Comparison of ENCODE assay signal across 9 mouse cellular contexts in genomic region chr19:18578216-18579011, GRCm38 (mm10). TPM values are rescaled to one million over a fixed set of nuclear protein-coding genes. Genes with fewer than 3 reads are reported as not detected.
DNase-seq lines count a peak whose midpoint lies in the region; ATAC-seq and TF ChIP-seq lines count a peak whose summit lies in the region.
"Had no signal": no experiment of that assay in that cellular context is flagged by ENCODE, and none has a peak within 500 bp of the region (broad histone marks: within the 10 kb centered on the region; RNA-seq: fewer than 3 reads in every experiment).

No protein-coding gene starts in this region.

- 0 out of 2 replicates have a peak, but pooled peaks have one; percentile 11 for ATAC-seq in forebrain, embryonic 12.5 days (ENCODE audit: low FRiP score)
- ATAC-seq in forebrain, postnatal 0 days, result no peak
- ATAC-seq in hindbrain, embryonic 16.5 days, result peak; percentile 50; the same call in 1 of the 2 replicates
- ATAC-seq in limb, embryonic 15.5 days (ENCODE audit: insufficient number of reproducible peaks, low FRiP score, low TSS enrichment, low read depth), result no peak
- ATAC-seq in cerebellum, adult (ENCODE audit: insufficient number of reproducible peaks, low FRiP score, low TSS enrichment), result no peak

- intact Hi-C loops in gastrocnemius, postnatal 36 days (cut with DNase I), result no loop called here

- H3K4me1 ChIP-seq in forebrain, embryonic 12.5 days, result peaks cover 7% of the 10 kb centered on the region; the same call in 1 of the 2 replicates
- H3K4me1 ChIP-seq in forebrain, postnatal 0 days (ENCODE audit: insufficient read depth), result no peaks in the 10 kb centered on the region
- H3K4me1 ChIP-seq in hindbrain, embryonic 16.5 days (ENCODE audit: control insufficient read depth, insufficient read depth, low read depth, low read length), result 0 out of 2 replicates have a peak, but pooled peaks cover 2% of the 10 kb centered on the region
- H3K4me1 ChIP-seq in limb, embryonic 15.5 days, result peaks cover 6% of the 10 kb centered on the region

- H3K27ac ChIP-seq in forebrain, embryonic 12.5 days, result 0 out of 2 replicates have a peak overlapping the region, but pooled peaks have one; percentile 5
- no peak overlapping the region for H3K27ac ChIP-seq in forebrain, postnatal 0 days (ENCODE audit: low read depth, low read length)
- no peak overlapping the region for H3K27ac ChIP-seq in hindbrain, embryonic 16.5 days (ENCODE audit: low read depth, low read length)
- peak overlapping the region; percentile 27; the same call in 1 of the 2 replicates for H3K27ac ChIP-seq in limb, embryonic 15.5 days

- no peaks in the 10 kb centered on the region for H3K27me3 ChIP-seq in forebrain, embryonic 12.5 days
- no peaks in the 10 kb centered on the region for H3K27me3 ChIP-seq in forebrain, postnatal 0 days (ENCODE audit: insufficient read depth, low read length)
- H3K27me3 ChIP-seq in hindbrain, embryonic 16.5 days (replicated peaks; ENCODE audit: control insufficient read depth, insufficient read depth, low read length), result no peaks in the 10 kb centered on the region
- H3K27me3 ChIP-seq in limb, embryonic 15.5 days, result no peaks in the 10 kb centered on the region
- H3K27me3 ChIP-seq: heart, embryonic 12.5 days had no signal

- no peak overlapping the region for H3K4me2 ChIP-seq in forebrain, embryonic 12.5 days
- H3K4me2 ChIP-seq in forebrain, postnatal 0 days (ENCODE audit: low read depth), result no peak overlapping the region
- H3K4me2 ChIP-seq in hindbrain, embryonic 16.5 days (ENCODE audit: low read length), result peak overlapping the region; percentile 31
- peak overlapping the region; percentile 10; the same call in 1 of the 2 replicates for H3K4me2 ChIP-seq in limb, embryonic 15.5 days
- H3K4me2 ChIP-seq: heart, embryonic 12.5 days had no signal

- no peak overlapping the region for H3K4me3 ChIP-seq in forebrain, embryonic 12.5 days (replicated peaks)
- no peak overlapping the region for H3K4me3 ChIP-seq in forebrain, postnatal 0 days (ENCODE audit: low read depth, low read length)
- no peak overlapping the region for H3K4me3 ChIP-seq in hindbrain, embryonic 16.5 days (ENCODE audit: low read length)
- peak overlapping the region; percentile 9; the same call in 1 of the 2 replicates for H3K4me3 ChIP-seq in limb, embryonic 15.5 days
- H3K4me3 ChIP-seq: heart, embryonic 12.5 days had no signal

- no peaks in the 10 kb centered on the region for H3K9me3 ChIP-seq in forebrain, embryonic 12.5 days
- no peaks in the 10 kb centered on the region for H3K9me3 ChIP-seq in forebrain, postnatal 0 days (ENCODE audit: low read length)
- no peaks in the 10 kb centered on the region for H3K9me3 ChIP-seq in hindbrain, embryonic 16.5 days (ENCODE audit: control insufficient read depth, low read length)
- H3K9me3 ChIP-seq in limb, embryonic 15.5 days, result no peaks in the 10 kb centered on the region
- H3K9me3 ChIP-seq: heart, embryonic 12.5 days had no signal

- TF ChIP-seq CTCF in forebrain, postnatal 0 days (IDR thresholded peaks at IDR 0.05; ENCODE audit: low read depth), result no peak

- no peak for DNase-seq in forebrain, postnatal 0 days
- peak; percentile 52 for DNase-seq in ZHBTc4 (ENCODE audit: low read depth, low spot score)
- no peak for DNase-seq in gastrocnemius, postnatal 36 days
- DNase-seq in urinary bladder, adult 2 months (ENCODE audit: low spot score), result no peak

- no peak overlapping the region for H3K9ac ChIP-seq in forebrain, embryonic 12.5 days
- H3K9ac ChIP-seq in forebrain, postnatal 0 days, result no peak overlapping the region
- H3K9ac ChIP-seq in hindbrain, embryonic 16.5 days (ENCODE audit: low read depth, low read length), result no peak overlapping the region
- no peak overlapping the region for H3K9ac ChIP-seq in limb, embryonic 15.5 days
- H3K9ac ChIP-seq: heart, embryonic 12.5 days had no signal

- 57% methylated on average over 17 of the region's 17 CpGs for WGBS in forebrain, embryonic 12.5 days
- 60% methylated on average over 17 of the region's 17 CpGs for WGBS in forebrain, postnatal 0 days
- WGBS in hindbrain, embryonic 16.5 days, result 46% methylated on average over 17 of the region's 17 CpGs
- WGBS in limb, embryonic 15.5 days, result 27% methylated on average over 17 of the region's 17 CpGs

- H3K36me3 ChIP-seq in forebrain, embryonic 12.5 days (replicated peaks), result no peaks in the 10 kb centered on the region
- no peaks in the 10 kb centered on the region for H3K36me3 ChIP-seq in forebrain, postnatal 0 days (ENCODE audit: insufficient read depth)
- H3K36me3 ChIP-seq in hindbrain, embryonic 16.5 days (ENCODE audit: control insufficient read depth, insufficient read depth, low read length), result no peaks in the 10 kb centered on the region
- H3K36me3 ChIP-seq in limb, embryonic 15.5 days, result no peaks in the 10 kb centered on the region

RNA-seq across cellular contexts. Expression of gene Ostf1, which starts 53.2 kb away (rescaled TPM):
- polyA plus RNA-seq in forebrain, embryonic 12.5 days (2016; fragmentation: Nextera tagmentation; extraction: Ambion mirVana), result 27.6 and 28.1 TPM in 2 replicates
- total RNA-seq in forebrain, postnatal 0 days (2014; rRNA removed), result 29.9 and 30.8 TPM in 2 replicates
- 37.7 and 39.0 TPM in 2 replicates for polyA plus RNA-seq in forebrain, postnatal 0 days (2015; fragmentation: Nextera tagmentation; extraction: Ambion mirVana)
- 59.1 and 60.9 TPM in 2 replicates for polyA plus RNA-seq in hindbrain, embryonic 16.5 days (2015; fragmentation: Nextera tagmentation; extraction: Ambion mirVana)
- polyA plus RNA-seq in limb, embryonic 15.5 days (2015; fragmentation: Nextera tagmentation; extraction: Ambion mirVana), result 154 and 163 TPM in 2 replicates
- 10 to 100 TPM; 22.0 to 25.0 TPM for total RNA-seq in gastrocnemius, postnatal 36 days (2021)
- polyA plus RNA-seq in urinary bladder, adult 2 months (2012; rRNA removed), result 85.0 and 103 TPM in 2 replicates

RNA-seq across cellular contexts. Expression of gene Nmrk1, which starts 53.3 kb away (rescaled TPM):
- 4.8 and 5.3 TPM in 2 replicates for polyA plus RNA-seq in forebrain, embryonic 12.5 days (2016; fragmentation: Nextera tagmentation; extraction: Ambion mirVana)
- total RNA-seq in forebrain, postnatal 0 days (2014; rRNA removed), result 3.0 and 3.6 TPM in 2 replicates
- polyA plus RNA-seq in forebrain, postnatal 0 days (2015; fragmentation: Nextera tagmentation; extraction: Ambion mirVana), result 2.1 and 4.8 TPM in 2 replicates
- 10.1 and 11.1 TPM in 2 replicates for polyA plus RNA-seq in hindbrain, embryonic 16.5 days (2015; fragmentation: Nextera tagmentation; extraction: Ambion mirVana)
- polyA plus RNA-seq in limb, embryonic 15.5 days (2015; fragmentation: Nextera tagmentation; extraction: Ambion mirVana), result 18.6 and 19.1 TPM in 2 replicates
- 1 to 10 TPM; 2.2 to 3.0 TPM for total RNA-seq in gastrocnemius, postnatal 36 days (2021)
- 12.6 and 14.7 TPM in 2 replicates for polyA plus RNA-seq in urinary bladder, adult 2 months (2012; rRNA removed)

Comparison
In these comparisons a context has a peak if more than half of its experiments do, and no peak if none do; other contexts are left out.
1. ATAC-seq: peak in forebrain, embryonic 12.5 days (single experiment) and hindbrain, embryonic 16.5 days (single experiment); none in forebrain, postnatal 0 days (single experiment), limb, embryonic 15.5 days (single experiment) and cerebellum, adult (single experiment).
2. H3K27ac ChIP-seq: peak in forebrain, embryonic 12.5 days (single experiment) and limb, embryonic 15.5 days (single experiment); none in forebrain, postnatal 0 days (single experiment) and hindbrain, embryonic 16.5 days (single experiment).
3. H3K4me2 ChIP-seq: peak in hindbrain, embryonic 16.5 days (single experiment) and limb, embryonic 15.5 days (single experiment); none in forebrain, embryonic 12.5 days (single experiment) and forebrain, postnatal 0 days (single experiment).